Mouse (Mus musculus): ENCODE data around the gene Rabl3. TPM values are rescaled to one million over a fixed set of nuclear protein-coding genes. Genes with fewer than 3 reads are reported as not detected.

Gene Rabl3
- polyA plus RNA-seq, 2 experiments: 3.8 to 14.0 TPM

- H3K27me3 ChIP-seq (ENCODE audit: control insufficient read depth, insufficient read depth, low read length): no peaks in the 10 kb centered on the region
- no peak overlapping the region for H3K4me2 ChIP-seq (ENCODE audit: low read depth)
- H3K4me1 ChIP-seq (replicated peaks; ENCODE audit: control insufficient read depth in 2 of 2, insufficient read depth in 2 of 2, low read length in 1 of 2): 0 out of 4 replicates have a peak, but pooled peaks cover 2 to 3% of the 10 kb centered on the region in 2 experiments
- TF ChIP-seq EP300 (IDR thresholded peaks at IDR 0.05; ENCODE audit: low read depth) (no peak), CTCF (IDR thresholded peaks at IDR 0.05; ENCODE audit: low read depth) (no peak)
- DNase-seq (ENCODE audit: low read depth in 3 of 3, low spot score in 3 of 3) (no peak), ATAC-seq (ENCODE audit: insufficient read depth) (no peak)
- WGBS (ENCODE audit: insufficient replicate concordance): 74% methylated on average over 5 of the region's 5 CpGs
- H3K4me3 ChIP-seq (ENCODE audit: insufficient read depth in 1 of 2, low read depth in 2 of 2, low read length in 2 of 2): no peak overlapping the region
- H3K27ac ChIP-seq: no peak overlapping the region
- H3K9ac ChIP-seq (replicated peaks): no peak overlapping the region
- no peaks in the 10 kb centered on the region; the same call in none of the 2 replicates for H3K36me3 ChIP-seq (replicated peaks; ENCODE audit: control insufficient read depth, insufficient read depth, low read depth)
- no peaks in the 10 kb centered on the region for H3K9me3 ChIP-seq (ENCODE audit: control insufficient read depth, low read length)
These were observed 23.3 kb downstream of the Rabl3 start for GRCm38 (mm10) chr16:37562961-37563360.

- no peak overlapping the region for H3K4me2 ChIP-seq (ENCODE audit: low read depth)
- H3K9ac ChIP-seq (replicated peaks): no peak overlapping the region
- 0 out of 4 replicates have a peak, but pooled peaks cover 2 to 3% of the 10 kb centered on the region in 2 experiments for H3K4me1 ChIP-seq (replicated peaks; ENCODE audit: control insufficient read depth in 2 of 2, insufficient read depth in 2 of 2, low read length in 1 of 2)
- no peaks in the 10 kb centered on the region for H3K27me3 ChIP-seq (ENCODE audit: control insufficient read depth, insufficient read depth, low read length)
- WGBS (ENCODE audit: insufficient replicate concordance): 0% methylated on average over 1 of the region's 1 CpGs
- no peaks in the 10 kb centered on the region for H3K9me3 ChIP-seq (ENCODE audit: control insufficient read depth, low read length)
- H3K27ac ChIP-seq: no peak overlapping the region
- TF ChIP-seq CTCF (IDR thresholded peaks at IDR 0.05; ENCODE audit: low read depth) (no peak), EP300 (IDR thresholded peaks at IDR 0.05; ENCODE audit: low read depth) (0 out of 2 replicates have a peak, but pooled peaks have one; percentile 23)
- DNase-seq (ENCODE audit: low read depth in 3 of 3, low spot score in 3 of 3) (no peak), ATAC-seq (ENCODE audit: insufficient read depth) (0 out of 2 replicates have a peak, but pooled peaks have one; percentile 50)
- no peak overlapping the region for H3K4me3 ChIP-seq (ENCODE audit: insufficient read depth in 1 of 2, low read depth in 2 of 2, low read length in 2 of 2)
- H3K36me3 ChIP-seq (replicated peaks; ENCODE audit: control insufficient read depth, insufficient read depth, low read depth): no peaks in the 10 kb centered on the region; the same call in 1 of the 2 replicates
These were observed 25.4 kb downstream of the Rabl3 start for GRCm38 (mm10) chr16:37565117-37565516.

DNA sequence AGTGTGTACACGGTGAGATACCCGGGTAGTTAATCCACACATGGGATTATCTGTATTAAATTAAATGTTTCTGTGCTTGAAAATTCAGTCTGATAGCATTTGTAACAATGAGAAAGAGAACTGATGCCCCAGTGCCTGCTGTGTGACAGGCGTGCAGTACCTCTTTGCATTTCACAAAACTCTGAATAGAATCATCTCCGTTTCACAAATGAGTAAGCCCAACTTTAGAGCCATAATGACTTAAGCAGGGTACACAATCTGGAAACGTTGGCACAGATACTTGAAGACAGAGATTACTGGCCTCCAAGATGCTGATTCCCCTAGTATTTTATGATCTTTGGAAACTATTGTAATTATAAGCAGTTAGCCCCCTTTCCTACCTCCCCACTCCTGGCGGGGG is 26.4 kb downstream of the Rabl3 start:
- Histone ChIP-seq H3K9ac (replicated peaks) (no peak overlapping the region), H3K4me3 (ENCODE audit: insufficient read depth in 1 of 2, low read depth in 2 of 2, low read length in 2 of 2) (no peak overlapping the region), H3K4me1 (replicated peaks; ENCODE audit: control insufficient read depth in 2 of 2, insufficient read depth in 2 of 2, low read length in 1 of 2) (0 out of 4 replicates have a peak, but pooled peaks cover 2 to 3% of the 10 kb centered on the region in 2 experiments), H3K36me3 (replicated peaks; ENCODE audit: control insufficient read depth, insufficient read depth, low read depth) (no peaks in the 10 kb centered on the region; the same call in 1 of the 2 replicates), H3K27me3 (ENCODE audit: control insufficient read depth, insufficient read depth, low read length) (no peaks in the 10 kb centered on the region), H3K27ac (no peak overlapping the region), H3K4me2 (ENCODE audit: low read depth) (no peak overlapping the region), H3K9me3 (ENCODE audit: control insufficient read depth, low read length) (no peaks in the 10 kb centered on the region)
- no peak for DNase-seq (ENCODE audit: low read depth in 3 of 3, low spot score in 3 of 3)
- WGBS (ENCODE audit: insufficient replicate concordance): 68% methylated on average over 6 of the region's 6 CpGs
- TF ChIP-seq EP300 (IDR thresholded peaks at IDR 0.05; ENCODE audit: low read depth): no peak
- TF ChIP-seq CTCF (IDR thresholded peaks at IDR 0.05; ENCODE audit: low read depth): no peak
- no peak for ATAC-seq (ENCODE audit: insufficient read depth)

GRCm38 (mm10) chr16:37567113-37568050 is 27.7 kb downstream of the Rabl3 start:
- Histone ChIP-seq H3K36me3 (replicated peaks; ENCODE audit: control insufficient read depth, insufficient read depth, low read depth) (no peaks in the 10 kb centered on the region; the same call in 1 of the 2 replicates), H3K4me2 (ENCODE audit: low read depth) (no peak overlapping the region), H3K27ac (no peak overlapping the region), H3K4me3 (ENCODE audit: insufficient read depth in 1 of 2, low read depth in 2 of 2, low read length in 2 of 2) (no peak overlapping the region), H3K27me3 (ENCODE audit: control insufficient read depth, insufficient read depth, low read length) (no peaks in the 10 kb centered on the region), H3K9me3 (ENCODE audit: control insufficient read depth, low read length) (no peaks in the 10 kb centered on the region), H3K9ac (replicated peaks) (no peak overlapping the region), H3K4me1 (replicated peaks; ENCODE audit: control insufficient read depth in 2 of 2, insufficient read depth in 2 of 2, low read length in 1 of 2) (0 out of 4 replicates have a peak, but pooled peaks cover 2 to 3% of the 10 kb centered on the region in 2 experiments)
- ATAC-seq (ENCODE audit: insufficient read depth) (no peak), DNase-seq (ENCODE audit: low read depth in 3 of 3, low spot score in 3 of 3) (no peak)
- WGBS (ENCODE audit: insufficient replicate concordance): 80% methylated on average over 12 of the region's 12 CpGs
- TF ChIP-seq CTCF (IDR thresholded peaks at IDR 0.05; ENCODE audit: low read depth) (no peak), EP300 (IDR thresholded peaks at IDR 0.05; ENCODE audit: low read depth) (no peak)

DNA sequence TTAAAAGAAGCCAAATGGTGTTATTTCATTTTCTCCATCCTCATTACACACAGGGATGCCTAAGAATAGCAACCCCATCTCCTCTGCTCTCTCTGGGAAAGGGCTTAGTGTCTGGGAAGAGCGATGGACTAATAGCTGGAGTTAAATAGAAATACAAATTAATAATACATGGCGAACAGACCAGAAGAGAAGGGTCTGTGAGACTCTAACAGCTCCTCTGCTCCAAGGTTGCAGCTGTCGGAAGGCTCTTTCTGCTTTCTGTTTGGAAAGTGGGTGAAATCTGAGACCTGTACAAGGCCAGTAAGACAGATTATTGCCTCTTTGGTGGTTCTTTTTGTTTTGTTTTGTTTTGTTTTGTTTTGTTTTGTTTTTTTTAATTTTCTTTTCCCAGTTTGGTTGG is 31.9 kb downstream of the Rabl3 start:
- Histone ChIP-seq H3K4me1 (replicated peaks; ENCODE audit: control insufficient read depth in 2 of 2, insufficient read depth in 2 of 2, low read length in 1 of 2) (peaks cover 0 to 3% of the 10 kb centered on the region in 2 experiments; a peak in 1 of 4 replicates), H3K9me3 (ENCODE audit: control insufficient read depth, low read length) (no peaks in the 10 kb centered on the region), H3K36me3 (replicated peaks; ENCODE audit: control insufficient read depth, insufficient read depth, low read depth) (no peaks in the 10 kb centered on the region), H3K27ac (no peak overlapping the region), H3K4me2 (ENCODE audit: low read depth) (no peak overlapping the region), H3K27me3 (ENCODE audit: control insufficient read depth, insufficient read depth, low read length) (no peaks in the 10 kb centered on the region), H3K9ac (replicated peaks) (no peak overlapping the region), H3K4me3 (ENCODE audit: insufficient read depth in 1 of 2, low read depth in 2 of 2, low read length in 2 of 2) (no peak overlapping the region)
- WGBS (ENCODE audit: insufficient replicate concordance): 72% methylated on average over 3 of the region's 3 CpGs
- DNase-seq (ENCODE audit: low read depth in 3 of 3, low spot score in 3 of 3) (no peak), ATAC-seq (ENCODE audit: insufficient read depth) (no peak)
- TF ChIP-seq CTCF (IDR thresholded peaks at IDR 0.05; ENCODE audit: low read depth) (no peak), EP300 (IDR thresholded peaks at IDR 0.05; ENCODE audit: low read depth) (no peak)

All from liver, embryonic 14.5 days (tissue).